20 mouse cellular contexts compared by ENCODE assay signal in the genomic region with DNA sequence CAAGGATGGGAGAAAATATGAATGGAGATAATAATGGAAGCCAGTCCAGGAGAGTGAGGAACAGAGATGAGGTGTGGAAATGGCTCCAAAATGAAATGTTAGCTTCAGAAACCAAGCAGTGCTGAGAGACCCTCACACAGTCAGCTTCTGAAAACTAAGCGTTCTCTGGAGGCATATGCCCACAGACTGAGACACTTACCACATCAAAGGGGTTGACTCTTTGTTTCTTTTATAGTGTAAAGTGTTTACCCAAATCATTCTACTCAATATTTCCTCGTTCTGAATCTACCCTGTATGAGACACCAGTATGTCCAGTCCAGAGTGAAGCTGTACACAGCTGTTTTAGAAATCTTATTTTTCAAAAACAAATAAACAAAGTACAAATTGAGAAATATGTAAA.
DNase-seq lines count a peak whose midpoint lies in the region; ATAC-seq and TF ChIP-seq lines count a peak whose summit lies in the region.
"Had no signal": no experiment of that assay in that cellular context is flagged by ENCODE, and none has a peak within 500 bp of the region (broad histone marks: within the 10 kb centered on the region; RNA-seq: fewer than 3 reads in every experiment).

No protein-coding gene starts in this region.

- H3K27me3 ChIP-seq in midbrain, embryonic 10.5 days (ENCODE audit: low read depth, poor library complexity, severe bottlenecking), result no peaks in the 10 kb centered on the region
- H3K27me3 ChIP-seq in midbrain, embryonic 15.5 days (replicated peaks), result no peaks in the 10 kb centered on the region
- H3K27me3 ChIP-seq: heart, embryonic 13.5 days; hindbrain, embryonic 13.5 days; midbrain, embryonic 12.5 days; neural tube, embryonic 12.5 days had no signal

- no peaks in the 10 kb centered on the region; the same call in 1 of the 2 replicates for H3K9me3 ChIP-seq in midbrain, embryonic 10.5 days (replicated peaks)
- H3K9me3 ChIP-seq in midbrain, embryonic 15.5 days, result no peaks in the 10 kb centered on the region
- H3K9me3 ChIP-seq: hindbrain, embryonic 13.5 days; midbrain, embryonic 12.5 days; neural tube, embryonic 12.5 days had no signal

- WGBS in midbrain, embryonic 10.5 days, result 61% methylated on average over 2 of the region's 2 CpGs
- WGBS in midbrain, embryonic 15.5 days, result 45% methylated on average over 2 of the region's 2 CpGs

- H3K36me3 ChIP-seq in midbrain, embryonic 10.5 days, result no peaks in the 10 kb centered on the region
- no peaks in the 10 kb centered on the region for H3K36me3 ChIP-seq in midbrain, embryonic 15.5 days (replicated peaks)
- H3K36me3 ChIP-seq: heart, embryonic 13.5 days; hindbrain, embryonic 13.5 days; midbrain, embryonic 12.5 days; neural tube, embryonic 12.5 days had no signal

- H3K27ac ChIP-seq in layer of hippocampus, adult 2 months, result peak overlapping the region; percentile 43; the same call in 1 of the 2 replicates
- peak overlapping the region; percentile 46; the same call in 1 of the 2 replicates for H3K27ac ChIP-seq in midbrain, embryonic 10.5 days (replicated peaks)
- no peak overlapping the region for H3K27ac ChIP-seq in midbrain, embryonic 15.5 days
- H3K27ac ChIP-seq: heart, embryonic 13.5 days; hindbrain, embryonic 13.5 days; midbrain, embryonic 12.5 days; neural tube, embryonic 12.5 days had no signal

- TF ChIP-seq CTCF in layer of hippocampus, adult 2 months (conservative IDR thresholded peaks at IDR 0.05), result no peak

- ATAC-seq in midbrain, embryonic 15.5 days (replicated peaks), result no peak
- ATAC-seq in activated CD4-positive, CD25-positive, alpha-beta regulatory T cell, adult 4 months, result peak; percentile 49
- ATAC-seq: forebrain, postnatal 0 days had no signal

- no peak for DNase-seq in layer of hippocampus, adult 2 months (ENCODE audit: low spot score in 2 of 2)
- no peak for DNase-seq in layer of hippocampus, adult 11-12 months (ENCODE audit: low spot score)
- no peak for DNase-seq in midbrain, embryonic 10.5 days (ENCODE audit: low spot score)
- peak; percentile 30 for DNase-seq in naive thymus-derived CD4-positive, alpha-beta T cell, adult 2 months (ENCODE audit: low read depth)
- DNase-seq in adrenal gland, adult (ENCODE audit: inconsistent age in 2 of 2, low spot score in 1 of 2), result no peak
- DNase-seq: adrenal gland, postnatal 14 days; cerebellum, adult 8-10 months; forebrain, postnatal 0 days; gastrocnemius, postnatal 25 days; heart, adult 18-20 months; heart, postnatal 14 days; kidney, postnatal 10 days; right cerebral cortex, postnatal 14 days; spleen, adult 18-20 months had no signal

- no peak overlapping the region for H3K4me3 ChIP-seq in layer of hippocampus, adult 2 months
- H3K4me3 ChIP-seq in midbrain, embryonic 10.5 days, result no peak overlapping the region
- H3K4me3 ChIP-seq in midbrain, embryonic 15.5 days, result no peak overlapping the region
- H3K4me3 ChIP-seq: heart, embryonic 13.5 days; hindbrain, embryonic 13.5 days; midbrain, embryonic 12.5 days; neural tube, embryonic 12.5 days had no signal

- no peak overlapping the region for H3K4me2 ChIP-seq in midbrain, embryonic 15.5 days
- H3K4me2 ChIP-seq: heart, embryonic 13.5 days; hindbrain, embryonic 13.5 days; midbrain, embryonic 12.5 days; neural tube, embryonic 12.5 days had no signal

- H3K9ac ChIP-seq in midbrain, embryonic 15.5 days, result no peak overlapping the region
- H3K9ac ChIP-seq: forebrain, postnatal 0 days; heart, embryonic 13.5 days; hindbrain, embryonic 13.5 days; midbrain, embryonic 12.5 days; neural tube, embryonic 12.5 days had no signal

- peaks cover 26% of the 10 kb centered on the region for H3K4me1 ChIP-seq in midbrain, embryonic 10.5 days
- peaks cover 9% of the 10 kb centered on the region for H3K4me1 ChIP-seq in midbrain, embryonic 15.5 days
